Mouse (Mus musculus) frontal cortex, postnatal 14 days (tissue): ENCODE measurements around the gene Mageb18.
"Not testable (repeated sequence)": the region's sequence is repeated elsewhere in the genome, so short reads cannot be mapped to it uniquely, and the experiment has no call there.

ENCODE experiments used
- DNase-seq, 2 experiments: peaks; one replicate each; pipeline ENCODE4 v3.0.0; 2022; ENCODE audit warnings: low spot score in 2 of 2

The Mageb18 gene

DNA sequence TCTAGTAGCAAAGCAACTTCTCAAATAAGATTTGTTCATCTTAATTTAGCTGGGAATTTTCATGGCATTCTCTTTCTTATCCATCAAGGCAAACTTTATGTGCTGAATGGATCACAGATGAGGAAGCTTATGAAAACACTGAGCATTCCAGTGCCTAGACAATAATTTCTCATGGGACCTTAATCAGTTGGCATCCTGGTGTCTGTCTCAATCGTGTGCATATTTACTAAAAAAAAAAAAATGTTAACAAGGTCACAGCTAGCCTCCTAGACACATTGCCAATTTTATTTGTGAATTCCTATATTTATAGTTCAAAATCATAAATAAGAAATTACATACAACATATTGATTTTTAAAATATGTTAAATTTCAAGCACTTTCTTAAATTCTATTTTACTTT is at the start of gene Mageb18:
Gene Mageb18 (minus strand): TSS at position 101 of the 400 bp plus-strand sequence.
- no peak for DNase-seq

DNA sequence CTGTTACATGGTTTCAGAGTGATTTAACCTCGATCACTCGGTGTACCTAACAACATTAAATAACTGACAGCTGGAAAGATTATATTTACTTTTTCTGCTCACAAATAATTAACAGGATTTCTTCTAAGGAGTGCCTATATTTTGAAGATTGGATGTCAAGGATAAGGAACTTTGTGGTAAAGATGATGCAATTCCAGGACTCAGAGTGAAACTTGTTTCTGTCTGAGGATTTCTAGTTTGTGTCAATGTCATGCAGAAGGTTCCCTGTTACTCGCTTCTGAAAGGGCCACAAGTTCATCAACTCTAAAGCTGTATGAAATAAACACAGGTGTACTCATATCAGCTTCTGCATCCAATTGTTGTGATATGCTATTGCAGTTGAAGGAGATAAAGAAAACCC is 13.4 kb upstream of the Mageb18 start:
- DNase-seq: no peak

DNA sequence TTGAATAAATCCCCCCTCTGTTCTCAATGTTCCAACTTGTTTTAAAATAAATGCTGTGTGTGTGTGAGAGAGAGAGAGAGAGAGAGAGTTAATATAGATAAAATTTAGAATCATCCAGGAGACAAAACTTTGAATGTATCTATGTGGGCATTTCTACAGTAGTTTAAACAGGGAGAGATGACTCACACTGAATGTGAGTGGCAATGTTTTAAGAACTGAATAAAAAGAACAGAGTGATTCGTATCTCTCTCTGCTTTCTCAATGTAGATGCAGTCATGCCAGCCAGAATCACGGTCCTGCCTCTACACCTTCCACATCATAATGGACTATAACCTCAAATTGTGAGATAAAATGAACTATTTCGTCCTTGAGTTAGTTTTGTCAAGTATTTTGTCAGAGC is 11.1 kb upstream of the Mageb18 start:
- DNase-seq: no peak

DNA sequence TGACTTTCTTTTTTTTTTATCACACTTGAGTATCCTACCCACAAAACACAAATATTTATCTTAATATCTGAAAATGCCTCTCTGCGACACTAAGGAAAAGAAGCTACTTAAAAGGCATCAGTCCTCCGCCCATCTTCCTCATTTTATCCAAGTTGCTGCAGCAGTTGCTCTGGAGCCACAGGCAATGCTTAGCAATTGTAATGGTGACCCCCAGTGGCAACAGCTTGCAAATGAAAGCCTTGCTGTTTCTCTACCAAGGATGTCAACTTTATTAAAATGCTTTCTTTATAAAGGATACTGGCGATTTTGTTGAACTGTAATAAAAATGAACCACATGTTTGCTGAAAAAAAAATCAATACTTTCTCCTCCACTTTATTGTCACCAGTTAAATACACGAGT is 2.0 kb downstream of the Mageb18 start:
- peak; percentile 3 to 15 for DNase-seq

DNA sequence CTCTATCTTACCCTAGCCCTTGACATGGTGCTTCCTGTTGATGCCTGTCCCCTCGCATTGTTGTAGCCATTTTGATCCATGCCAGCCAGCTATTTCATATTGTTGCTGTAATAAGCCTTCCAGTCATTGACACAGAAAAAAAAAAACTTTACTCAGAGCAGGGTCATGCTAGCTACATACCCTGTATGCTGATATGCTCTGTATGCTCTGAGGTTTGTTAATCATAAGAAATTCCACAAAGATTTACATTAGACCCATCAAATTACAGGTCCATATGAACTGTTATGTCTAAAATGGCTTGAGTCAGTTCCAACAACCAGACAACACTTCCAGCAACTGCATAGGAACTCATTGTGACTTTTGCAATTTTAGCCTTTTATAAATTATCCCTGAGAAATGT is 71.5 kb downstream of the Mageb18 start:
- no peak for DNase-seq

- no peak for DNase-seq
Observed at GRCm38 (mm10) chrX:92498254-92498653, 101.1 kb downstream of the Mageb18 start.

GRCm38 (mm10) chrX:92489649-92490048 is 109.7 kb downstream of the Mageb18 start, which contains the start of gene Gm5941:
Gene Gm5941 (plus strand): TSS chrX:92489949.
- not testable (repeated sequence) for DNase-seq

- no peak for DNase-seq
Observed at GRCm38 (mm10) chrX:92464773-92465172, 134.6 kb downstream of the Mageb18 start.

- no peak for DNase-seq
Observed at GRCm38 (mm10) chrX:92460496-92460895, 138.9 kb downstream of the Mageb18 start.

DNA sequence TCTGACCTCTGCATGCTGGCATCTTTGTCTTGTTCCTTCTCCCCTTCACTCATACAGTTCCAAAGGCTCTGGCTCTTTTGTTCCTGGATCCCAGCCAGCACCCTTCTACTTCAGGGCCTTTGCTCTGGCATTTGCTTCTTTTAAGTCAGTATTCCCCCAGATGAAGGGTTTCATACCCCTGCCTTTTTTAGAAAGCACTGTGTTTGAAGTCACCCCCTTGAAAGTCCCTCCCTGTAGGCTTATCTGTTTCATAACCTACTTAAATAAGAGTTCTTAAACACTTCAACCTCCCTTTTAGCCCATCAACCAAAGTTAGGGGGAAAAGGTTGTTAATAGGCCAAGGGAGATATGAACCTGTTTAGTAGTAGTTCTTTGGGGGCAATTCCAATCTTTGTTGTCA is 212.0 kb downstream of the Mageb18 start:
- DNase-seq: no peak

DNA sequence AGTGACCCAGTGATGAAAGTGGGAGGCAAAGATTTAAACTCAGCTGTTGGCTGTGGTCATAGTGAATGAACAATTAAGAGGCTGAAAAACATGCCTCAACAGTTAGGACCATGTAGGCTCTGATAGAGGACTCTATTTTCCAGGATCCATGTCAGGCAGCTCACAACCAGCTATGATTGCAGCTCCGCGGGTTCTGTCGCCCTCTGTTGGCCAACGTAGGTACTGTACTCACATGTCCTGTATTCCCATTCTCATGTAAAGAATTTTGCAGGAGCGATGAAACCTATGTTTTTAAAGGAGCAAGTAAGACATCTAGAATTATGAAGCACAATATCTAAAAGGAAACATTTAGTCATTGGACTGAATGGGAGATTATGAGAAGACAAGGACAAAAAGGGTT is 256.4 kb downstream of the Mageb18 start:
- peak in 1 of 2 experiments; percentile 6 for DNase-seq

- no peak for DNase-seq
Observed at GRCm38 (mm10) chrX:92340906-92341305, 258.5 kb downstream of the Mageb18 start.

DNA sequence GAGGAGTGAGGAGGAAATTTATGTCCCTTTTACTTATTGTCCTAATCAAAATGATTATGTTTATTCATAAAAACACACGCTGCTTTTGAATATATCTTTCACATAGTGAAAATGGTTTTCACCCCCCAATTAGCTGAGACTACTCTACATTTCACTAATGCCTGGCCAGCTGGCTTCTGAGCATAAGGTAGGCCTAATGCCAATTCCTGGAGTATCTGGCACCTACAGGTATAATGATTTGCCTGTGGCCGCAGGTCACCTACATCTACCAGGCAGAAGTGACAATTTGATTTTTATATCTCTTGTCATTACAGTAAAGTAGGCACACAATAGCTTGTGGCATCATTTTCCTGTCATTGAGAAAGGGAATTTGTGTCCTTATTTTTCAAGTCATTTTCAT is 259.8 kb downstream of the Mageb18 start:
- DNase-seq: no peak

DNA sequence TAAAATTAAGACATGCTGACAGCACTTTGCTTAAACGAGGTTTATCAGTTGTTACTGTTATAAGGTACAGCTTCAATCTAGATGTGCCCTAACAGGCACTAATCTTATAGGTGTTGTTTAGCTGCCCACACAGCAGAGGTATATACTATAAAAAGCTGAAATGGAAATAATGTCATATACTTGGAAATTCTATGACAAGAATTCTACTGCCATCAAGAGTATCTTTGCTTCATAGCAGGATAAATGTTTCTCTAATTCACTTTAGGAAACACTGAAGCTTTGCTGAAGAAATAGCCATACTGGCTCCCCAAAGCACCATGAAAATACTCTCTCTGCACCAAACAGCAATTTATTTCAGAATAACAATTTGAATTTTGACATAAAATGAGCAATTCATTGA is 265.9 kb downstream of the Mageb18 start:
- no peak for DNase-seq

GRCm38 (mm10) chrX:92323599-92323998 is 275.8 kb downstream of the Mageb18 start:
- no peak for DNase-seq

DNA sequence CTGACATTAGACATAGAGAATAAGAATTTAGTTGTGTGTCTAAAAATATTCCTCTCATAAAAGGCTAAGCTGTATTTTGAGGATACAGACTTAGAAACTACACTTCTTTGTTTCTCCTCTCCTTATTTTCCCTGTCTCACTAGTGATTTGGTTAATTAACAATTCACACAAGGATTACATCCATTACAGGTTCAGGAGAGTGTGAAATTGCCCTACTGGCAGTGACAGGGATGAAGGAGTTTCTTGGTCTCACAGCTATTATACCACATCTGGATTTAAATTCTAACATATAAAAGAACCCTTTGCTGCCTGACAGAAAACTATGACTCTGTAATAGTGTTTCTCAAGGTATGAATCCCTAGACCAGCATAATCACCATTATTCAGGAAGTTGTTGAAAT is 318.8 kb downstream of the Mageb18 start:
- no peak for DNase-seq
